In genomic region chr1:62834443-62835185, GRCm38 (mm10) we compare ENCODE assay signal across 21 mouse cellular contexts.
"Had no signal": no experiment of that assay in that cellular context is flagged by ENCODE, and none has a peak within 500 bp of the region (broad histone marks: within the 10 kb centered on the region; RNA-seq: fewer than 3 reads in every experiment).

No protein-coding gene starts in this region.

- H3K36me3 ChIP-seq: heart, embryonic 13.5 days; heart, embryonic 15.5 days; hindbrain, embryonic 15.5 days; limb, embryonic 13.5 days; limb, embryonic 15.5 days; liver, embryonic 12.5 days had no signal

- H3K27me3 ChIP-seq: heart, embryonic 13.5 days; heart, embryonic 15.5 days; hindbrain, embryonic 13.5 days; hindbrain, embryonic 15.5 days; limb, embryonic 13.5 days; limb, embryonic 15.5 days; liver, embryonic 12.5 days had no signal

- H3K4me1 ChIP-seq: limb, embryonic 15.5 days; liver, embryonic 12.5 days had no signal

- H3K9me3 ChIP-seq: heart, embryonic 13.5 days; heart, embryonic 15.5 days; hindbrain, embryonic 13.5 days; hindbrain, embryonic 15.5 days; limb, embryonic 15.5 days; liver, embryonic 12.5 days had no signal

- H3K4me3 ChIP-seq: heart, adult 2 months; heart, embryonic 13.5 days; heart, embryonic 15.5 days; hindbrain, embryonic 13.5 days; hindbrain, embryonic 15.5 days; limb, embryonic 13.5 days; limb, embryonic 15.5 days; liver, embryonic 12.5 days had no signal

- H3K4me2 ChIP-seq: heart, embryonic 11.5 days; heart, embryonic 13.5 days; heart, embryonic 15.5 days; hindbrain, embryonic 13.5 days; hindbrain, embryonic 15.5 days; limb, embryonic 13.5 days; limb, embryonic 15.5 days; liver, embryonic 12.5 days had no signal

- DNase-seq: forebrain, postnatal 0 days; gastrocnemius, postnatal 14 days; gastrocnemius, postnatal 36 days; heart, adult 2 months; heart, postnatal 14 days; heart, postnatal 36 days; kidney, adult 18-20 months; layer of hippocampus, adult 9-11 months; layer of hippocampus, postnatal 36 days; left cerebral cortex, postnatal 4 days had no signal

- H3K27ac ChIP-seq: heart, adult 2 months; heart, embryonic 13.5 days; heart, embryonic 15.5 days; hindbrain, embryonic 13.5 days; hindbrain, embryonic 15.5 days; hindbrain, postnatal 0 days; limb, embryonic 13.5 days; limb, embryonic 15.5 days; liver, embryonic 12.5 days; liver, embryonic 14.5 days had no signal

- ATAC-seq: forebrain, postnatal 0 days; hindbrain, postnatal 0 days; intestine, embryonic 16.5 days; liver, embryonic 12.5 days had no signal

- H3K9ac ChIP-seq: forebrain, postnatal 0 days; heart, embryonic 13.5 days; heart, embryonic 15.5 days; hindbrain, embryonic 13.5 days; hindbrain, embryonic 15.5 days; limb, embryonic 13.5 days; limb, embryonic 15.5 days; liver, embryonic 12.5 days; liver, embryonic 14.5 days had no signal
